Mouse (Mus musculus) lung, adult 2 months (tissue): ENCODE data around the gene Cyp3a13.
"Not testable (repeated sequence)": the region's sequence is repeated elsewhere in the genome, so short reads cannot be mapped to it uniquely, and the experiment has no call there.

ENCODE experiments used
- CTCF ChIP-seq: fragments of 200-500 bp; IDR thresholded peaks from 2 replicates; pipeline ENCODE4 v1.5.1; 2011; ENCODE audit warnings: mild to moderate bottlenecking, low read length, control low read depth; ENCODE audit not compliant: insufficient read depth
- POLR2A ChIP-seq: fragments of 200-500 bp; IDR thresholded peaks from 2 replicates; pipeline ENCODE4 v1.6.1; 2011; ENCODE audit warnings: low read depth, mild to moderate bottlenecking, control low read depth, low read length, borderline replicate concordance; ENCODE audit errors: extremely low read depth

GRCm38 (mm10) chr5:137872381-137872702, 49.1 kb downstream of the Cyp3a13 start:
- TF ChIP-seq CTCF, POLR2A: not testable (repeated sequence)
